Mouse (Mus musculus) intestine, postnatal 0 days (tissue): ENCODE data around the gene Ptx3. TPM values are rescaled to one million over a fixed set of nuclear protein-coding genes. Genes with fewer than 3 reads are reported as not detected.
"Not testable (repeated sequence)": the region's sequence is repeated elsewhere in the genome, so short reads cannot be mapped to it uniquely, and the experiment has no call there.

Experiments
- ATAC-seq: fragments of 200-750 bp; cut with Nextera tagmentation; 2 replicates; pipeline ENCODE4 v1.8.0; 2017; ENCODE audit warnings: mild to moderate bottlenecking, moderate TSS enrichment, moderate library complexity
- H3K27ac ChIP-seq: fragments of 300-500 bp; sonication (generic); 2 replicates; pipeline ENCODE4 v1.5.1; 2014; ENCODE audit warnings: mild to moderate bottlenecking, low read depth, low read length, moderate library complexity
- H3K27me3 ChIP-seq: fragments of 300-500 bp; sonication (generic); replicated peaks from 2 replicates; pipeline ENCODE4 v1.6.1; 2014; ENCODE audit warnings: low read length, mixed read lengths; ENCODE audit not compliant: control insufficient read depth, insufficient read depth
- H3K36me3 ChIP-seq: fragments of 300-500 bp; sonication (generic); 2 replicates; pipeline ENCODE4 v1.6.1; 2014; ENCODE audit warnings: mild to moderate bottlenecking, moderate library complexity; ENCODE audit not compliant: control insufficient read depth, insufficient read depth
- H3K4me1 ChIP-seq: fragments of 300-500 bp; sonication (generic); replicated peaks from 2 replicates; pipeline ENCODE4 v1.6.1; 2014; ENCODE audit warnings: antibody characterized with exemption, low read length, mixed read lengths; ENCODE audit not compliant: control insufficient read depth, insufficient read depth
- H3K4me2 ChIP-seq: fragments of 300-500 bp; sonication (generic); replicated peaks from 2 replicates; pipeline ENCODE4 v1.6.1; 2014; ENCODE audit warnings: low read depth, mild to moderate bottlenecking, moderate library complexity
- H3K4me3 ChIP-seq: fragments of 300-500 bp; sonication (generic); 2 replicates; pipeline ENCODE4 v1.5.1; 2014; ENCODE audit warnings: low read depth, low read length
- H3K9ac ChIP-seq: fragments of 300-500 bp; sonication (generic); 2 replicates; pipeline ENCODE4 v1.6.1; 2014; ENCODE audit warnings: mild to moderate bottlenecking, low read depth, low read length
- H3K9me3 ChIP-seq: fragments of 300-500 bp; sonication (generic); 2 replicates; pipeline ENCODE4 v1.6.1; 2016; ENCODE audit warnings: mixed run types; ENCODE audit not compliant: control insufficient read depth
- CTCF ChIP-seq: sonication (generic); IDR thresholded peaks from 2 replicates; pipeline ENCODE4 v1.5.1; 2016; ENCODE audit warnings: low read depth, mild to moderate bottlenecking, control low read depth, antibody characterized with exemption, moderate library complexity
- WGBS: fragments of 180-500 bp; shearing (Covaris S2); extraction: QIAGEN DNeasy Blood & Tissue Kit; methylation state at CpG from one replicate; pipeline ENCODE4 v1.1.7; 2014; 5-methylcytosine and 5-hydroxymethylcytosine counted together
- polyA plus RNA-seq: library from polyadenylated mRNA; unstranded; fragments of >200 nt; fragmentation: Nextera tagmentation; extraction: Ambion mirVana; gene quantifications from 2 replicates; pipeline ENCODE4 v1.2.1, GENCODE M21; 2015

Gene Ptx3
- polyA plus RNA-seq, 1 experiment from 2014 or later, result 2.8 TPM

DNA sequence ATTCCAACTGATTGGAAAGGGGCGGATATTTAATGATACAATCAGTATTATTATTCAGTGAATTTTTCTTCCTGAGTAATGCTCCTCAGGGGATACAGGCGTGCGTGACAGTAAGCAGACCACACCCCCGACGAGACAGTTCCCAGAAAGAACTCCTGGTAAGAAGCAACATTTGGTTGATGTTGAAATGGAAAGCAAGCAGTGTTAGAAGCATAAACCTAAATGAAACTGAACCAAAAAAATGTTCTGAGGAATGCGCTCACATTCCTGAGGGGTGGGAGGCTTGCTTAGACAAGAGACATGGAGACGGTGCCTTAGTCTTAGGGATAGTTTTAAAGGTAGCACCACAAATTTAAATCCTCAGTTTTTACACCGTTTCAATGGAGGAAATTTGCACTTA is 4.0 kb upstream of the Ptx3 start:
- no peak for ATAC-seq
- no peak overlapping the region for H3K9ac ChIP-seq
- H3K4me3 ChIP-seq, result no peak overlapping the region
- no peak for TF ChIP-seq CTCF
- H3K36me3 ChIP-seq, result no peaks in the 10 kb centered on the region
- H3K9me3 ChIP-seq, result no peaks in the 10 kb centered on the region
- no peak overlapping the region for H3K27ac ChIP-seq
- 52% methylated on average over 8 of the region's 8 CpGs for WGBS
- peaks cover 12% of the 10 kb centered on the region for H3K27me3 ChIP-seq
- H3K4me2 ChIP-seq, result no peak overlapping the region
- no peaks in the 10 kb centered on the region for H3K4me1 ChIP-seq

DNA sequence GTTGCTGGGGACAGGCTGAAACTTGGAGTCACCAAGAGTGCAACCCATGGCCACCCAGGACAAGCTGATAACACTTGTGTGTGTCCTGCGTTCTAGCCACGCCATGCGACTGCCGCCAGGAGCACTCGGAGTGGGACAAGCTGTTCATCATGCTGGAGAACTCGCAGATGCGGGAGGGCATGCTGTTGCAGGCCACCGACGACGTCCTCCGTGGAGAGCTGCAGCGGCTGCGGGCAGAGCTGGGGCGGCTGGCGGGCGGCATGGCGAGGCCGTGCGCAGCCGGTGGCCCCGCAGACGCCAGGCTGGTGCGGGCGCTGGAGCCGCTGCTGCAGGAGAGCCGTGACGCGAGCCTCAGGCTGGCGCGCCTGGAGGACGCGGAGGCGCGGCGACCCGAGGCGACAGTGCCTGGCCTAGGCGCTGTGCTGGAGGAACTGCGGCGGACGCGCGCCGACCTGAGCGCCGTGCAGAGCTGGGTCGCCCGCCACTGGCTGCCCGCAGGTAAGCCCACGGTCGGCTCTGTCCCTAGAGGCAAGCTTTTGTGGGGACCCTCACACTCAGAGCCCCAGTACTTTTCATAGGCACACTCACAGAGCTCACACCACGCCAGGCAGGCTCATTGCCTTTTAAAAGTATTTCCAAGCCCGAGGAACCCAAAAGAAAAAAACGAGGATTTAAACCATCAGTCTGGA is 988 bp downstream of the Ptx3 start:
- H3K9me3 ChIP-seq, result no peaks in the 10 kb centered on the region
- H3K36me3 ChIP-seq, result no peaks in the 10 kb centered on the region
- peak; percentile 43; the same call in 1 of the 2 replicates for ATAC-seq
- TF ChIP-seq CTCF, result no peak
- H3K4me2 ChIP-seq, result peak overlapping the region; percentile 78
- WGBS, result under 1% methylated on average over 54 of the region's 54 CpGs
- peaks cover 18% of the 10 kb centered on the region for H3K27me3 ChIP-seq
- H3K4me3 ChIP-seq, result peak overlapping the region; percentile 47
- H3K27ac ChIP-seq, result no peak overlapping the region
- peak overlapping the region; percentile 31; the same call in 1 of the 2 replicates for H3K9ac ChIP-seq
- H3K4me1 ChIP-seq, result no peaks in the 10 kb centered on the region

DNA sequence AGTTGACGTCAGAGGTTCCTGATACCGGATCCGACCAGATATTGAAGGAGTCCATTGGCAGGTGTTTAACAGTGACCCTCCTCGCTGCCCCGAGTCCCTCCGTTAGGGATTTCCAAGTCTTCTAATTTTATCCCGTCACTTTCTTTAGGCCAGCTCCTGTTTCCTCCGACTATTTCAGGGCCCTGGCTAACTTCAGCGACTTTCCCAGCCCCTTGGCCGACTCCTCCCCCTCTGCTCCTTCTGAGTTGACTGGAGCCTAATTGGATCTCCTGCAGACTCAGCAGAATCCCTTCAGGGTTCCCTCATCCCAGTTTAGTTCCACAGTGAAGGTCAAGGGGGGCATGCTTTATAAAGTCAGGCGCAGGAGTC is 1.5 kb downstream of the Ptx3 start:
- H3K9me3 ChIP-seq, result no peaks in the 10 kb centered on the region
- ATAC-seq, result no peak
- WGBS, result 6% methylated on average over 11 of the region's 11 CpGs

DNA sequence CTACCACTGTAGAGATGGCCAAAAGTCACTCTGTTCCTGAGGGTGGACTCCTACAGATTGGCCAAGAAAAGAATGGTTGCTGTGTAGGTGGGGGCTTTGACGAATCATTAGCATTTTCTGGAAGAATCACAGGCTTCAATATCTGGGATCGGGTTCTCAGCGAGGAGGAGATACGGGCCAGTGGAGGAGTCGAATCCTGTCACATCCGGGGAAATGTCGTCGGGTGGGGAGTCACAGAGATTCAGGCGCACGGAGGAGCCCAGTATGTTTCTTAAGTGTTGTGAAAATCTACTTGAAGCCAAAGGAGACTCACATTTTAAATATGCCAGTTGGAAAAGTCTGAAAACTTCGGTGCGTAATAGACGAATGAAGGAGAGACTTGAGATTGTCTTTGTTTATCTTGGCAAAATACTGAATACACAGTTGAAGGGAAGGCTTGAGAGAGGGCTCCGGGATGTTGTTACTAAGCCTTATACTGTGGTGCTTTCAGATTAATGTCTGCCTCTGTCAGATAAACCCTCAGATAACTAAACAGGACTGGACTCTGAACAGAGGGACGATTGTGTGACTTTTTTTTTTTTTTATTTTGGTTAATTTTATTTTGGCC is 5.3 kb downstream of the Ptx3 start:
- H3K4me3 ChIP-seq, result no peak overlapping the region
- no peak overlapping the region for H3K9ac ChIP-seq
- WGBS, result 57% methylated on average over 15 of the region's 15 CpGs
- no peak overlapping the region for H3K27ac ChIP-seq
- H3K27me3 ChIP-seq, result peaks cover 11% of the 10 kb centered on the region; the same call in 1 of the 2 replicates
- no peaks in the 10 kb centered on the region for H3K4me1 ChIP-seq
- H3K9me3 ChIP-seq, result no peaks in the 10 kb centered on the region
- H3K4me2 ChIP-seq, result no peak overlapping the region
- H3K36me3 ChIP-seq, result no peaks in the 10 kb centered on the region
- no peak for ATAC-seq
- TF ChIP-seq CTCF, result no peak

More for the DNA sequence above, 1.5 kb downstream of the Ptx3 start:
- Histone ChIP-seq H3K9ac (no peak overlapping the region), H3K36me3 (no peaks in the 10 kb centered on the region), H3K27ac (no peak overlapping the region), H3K4me2 (peak overlapping the region; percentile 78), H3K4me3 (peak overlapping the region; percentile 47), H3K27me3 (peaks cover 18% of the 10 kb centered on the region), H3K4me1 (no peaks in the 10 kb centered on the region)
- TF ChIP-seq CTCF, result no peak

DNA sequence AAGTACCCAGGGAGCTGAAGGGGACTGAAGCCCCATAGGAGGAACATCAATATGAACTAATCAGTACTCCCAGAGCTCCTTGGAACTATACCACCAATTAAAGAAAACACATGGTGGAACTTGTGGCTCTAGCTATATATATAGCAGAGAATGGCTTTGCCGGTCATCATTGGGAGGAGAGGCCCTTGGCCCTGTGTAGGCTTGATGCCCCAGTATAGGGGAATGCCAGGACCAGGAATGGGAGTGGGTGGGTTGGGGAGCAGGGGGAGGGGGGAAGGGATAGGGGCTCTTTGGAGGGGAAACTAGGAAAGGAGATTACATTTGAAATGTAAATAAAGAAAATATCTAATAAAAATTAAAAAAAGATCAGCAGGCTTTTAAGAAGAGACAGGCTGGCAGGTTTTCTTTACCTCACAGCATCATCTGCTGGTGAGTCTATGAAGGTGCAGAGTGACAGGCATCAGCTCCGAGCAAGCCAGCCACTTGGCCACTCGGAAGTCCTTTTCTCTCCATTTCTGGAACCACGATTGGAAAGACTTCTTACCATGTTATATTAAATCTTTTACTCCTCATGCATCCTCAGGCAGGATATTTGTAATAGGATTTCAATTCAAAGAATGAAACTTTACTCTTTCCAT is 16.6 kb downstream of the Ptx3 start:
- not testable (repeated sequence) for H3K4me2 ChIP-seq, ATAC-seq, H3K36me3 ChIP-seq, H3K27ac ChIP-seq, H3K9ac ChIP-seq, H3K9me3 ChIP-seq, H3K4me1 ChIP-seq, H3K4me3 ChIP-seq, H3K27me3 ChIP-seq
- WGBS, result 39% methylated on average over 4 of the region's 4 CpGs
- peak; percentile 73 for TF ChIP-seq CTCF

DNA sequence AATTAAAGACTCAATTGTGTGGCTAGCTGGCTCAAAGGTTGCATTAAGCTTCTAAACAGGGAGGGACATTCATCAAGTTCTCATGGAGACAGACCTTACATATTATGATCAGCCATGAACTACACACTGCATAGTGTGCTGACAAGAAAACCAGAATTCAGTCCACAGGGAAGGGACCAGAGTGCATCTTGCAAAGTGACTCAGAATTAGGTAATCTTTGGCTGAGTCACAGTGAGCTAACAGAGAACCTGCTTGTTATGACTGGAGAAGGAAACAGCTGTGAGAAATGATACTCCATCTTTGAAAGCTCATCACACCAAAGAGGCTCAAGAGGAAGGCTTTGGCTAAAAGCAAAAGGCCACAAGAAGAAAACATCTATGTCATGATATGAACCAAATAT is 20.8 kb downstream of the Ptx3 start:
- Histone ChIP-seq H3K27me3 (no peaks in the 10 kb centered on the region), H3K27ac (no peak overlapping the region), H3K9me3 (no peaks in the 10 kb centered on the region), H3K4me1 (no peaks in the 10 kb centered on the region), H3K9ac (no peak overlapping the region), H3K36me3 (no peaks in the 10 kb centered on the region), H3K4me2 (no peak overlapping the region), H3K4me3 (no peak overlapping the region)
- ATAC-seq, result no peak
- no peak for TF ChIP-seq CTCF
